Mouse (Mus musculus) A20 (cell line): ENCODE data around the gene Slc41a3.

ENCODE experiments used
- DNase-seq: peaks from one replicate; pipeline ENCODE4 v3.0.0-alpha.2; 2011; ENCODE audit warnings: low read depth, low spot score

The Slc41a3 gene

DNA sequence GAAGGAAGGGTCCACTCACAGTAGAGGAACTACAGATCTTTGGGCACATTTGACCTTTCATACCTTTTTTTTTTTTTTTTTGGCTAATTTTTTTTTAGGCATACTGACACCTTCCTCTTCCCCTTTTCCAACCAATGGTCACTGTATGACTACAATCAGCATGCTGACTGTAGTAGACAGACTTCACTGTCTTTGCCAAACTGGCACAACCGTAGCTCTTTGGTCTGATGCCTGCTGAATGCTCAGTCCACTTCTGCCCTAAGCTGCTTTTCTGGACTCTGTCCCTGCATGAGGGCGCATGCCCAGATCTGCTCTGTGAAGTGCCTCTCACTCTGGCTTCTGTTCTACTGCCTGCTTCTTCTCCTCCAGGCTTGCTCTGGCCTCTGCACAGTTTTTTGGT is 6.9 kb upstream of the Slc41a3 start:
- DNase-seq: no peak

DNA sequence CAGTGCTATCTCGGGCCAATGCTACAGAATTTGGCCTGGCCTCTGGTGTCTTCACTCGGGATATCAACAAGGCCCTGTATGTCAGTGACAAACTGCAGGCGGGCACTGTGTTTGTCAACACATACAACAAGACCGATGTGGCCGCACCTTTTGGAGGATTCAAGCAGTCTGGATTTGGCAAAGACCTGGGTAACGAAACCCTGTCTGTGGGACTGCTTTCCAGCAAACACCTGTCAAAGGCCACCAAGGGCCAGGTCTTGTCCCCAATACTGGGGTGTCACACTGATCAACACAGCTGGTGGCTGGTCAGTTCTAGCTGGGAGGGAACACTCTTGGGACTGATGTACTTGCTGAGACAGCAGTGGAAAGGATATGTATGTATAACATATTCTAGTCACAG is 6.3 kb upstream of the Slc41a3 start:
- no peak for DNase-seq

DNA sequence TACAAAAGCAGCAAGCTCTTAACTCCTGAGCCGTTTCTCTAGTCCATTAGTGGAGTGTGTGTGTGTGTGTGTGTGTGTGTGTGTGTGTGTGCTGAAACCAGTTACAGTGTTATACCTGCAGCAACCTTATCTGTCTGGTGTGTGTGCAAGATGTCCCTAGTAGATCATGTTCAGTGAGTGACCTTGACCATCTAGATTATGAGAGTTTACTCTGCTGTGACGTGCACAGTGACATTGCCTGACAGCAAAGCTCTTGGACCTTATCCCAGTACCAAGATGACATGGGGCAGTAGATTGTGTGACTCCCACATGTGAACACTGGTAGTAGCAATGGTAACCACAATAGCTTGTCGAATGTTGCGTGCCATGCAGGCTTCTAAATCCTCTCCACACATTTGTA is 4.2 kb upstream of the Slc41a3 start:
- no peak for DNase-seq

DNA sequence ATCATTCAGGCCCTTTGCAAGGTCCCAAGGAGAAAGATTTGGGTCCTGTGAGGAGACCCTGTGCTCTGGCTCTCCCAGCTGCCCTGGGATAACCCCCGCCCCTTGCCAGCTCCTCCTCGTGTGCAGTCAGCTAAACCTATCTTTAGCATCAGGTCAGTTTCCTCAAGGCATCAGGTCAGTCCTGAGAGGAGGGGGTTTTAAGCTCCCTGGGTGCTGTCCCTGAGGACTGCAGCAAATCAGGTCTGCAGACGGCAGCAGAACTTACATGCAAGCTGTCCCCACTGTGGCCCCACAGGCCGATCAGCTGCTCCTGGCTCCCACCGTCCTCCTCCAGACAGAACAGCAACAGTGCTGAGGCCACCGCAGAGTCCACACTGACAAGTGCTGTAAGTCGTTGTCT is 2.8 kb upstream of the Slc41a3 start:
- no peak for DNase-seq

DNA sequence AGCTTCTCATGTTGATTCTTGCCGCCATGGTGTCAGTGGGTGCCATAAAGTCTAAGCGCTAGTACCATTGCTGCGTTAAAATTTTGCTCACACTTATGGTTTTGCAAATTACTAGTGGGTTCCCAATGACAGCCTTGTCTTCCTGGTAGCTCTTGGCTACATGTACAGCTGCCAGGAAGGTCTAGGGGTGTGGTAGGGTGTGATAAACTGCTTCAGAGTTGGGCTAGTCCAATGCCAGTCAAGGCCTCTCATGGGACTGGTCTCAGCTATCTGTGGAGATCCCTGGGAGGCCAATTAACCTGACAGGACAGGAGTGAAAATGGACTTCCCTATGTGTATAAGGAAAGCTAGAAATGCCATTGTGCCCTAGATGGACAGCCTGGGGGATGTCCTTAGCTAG is 2.2 kb upstream of the Slc41a3 start:
- DNase-seq: no peak

DNA sequence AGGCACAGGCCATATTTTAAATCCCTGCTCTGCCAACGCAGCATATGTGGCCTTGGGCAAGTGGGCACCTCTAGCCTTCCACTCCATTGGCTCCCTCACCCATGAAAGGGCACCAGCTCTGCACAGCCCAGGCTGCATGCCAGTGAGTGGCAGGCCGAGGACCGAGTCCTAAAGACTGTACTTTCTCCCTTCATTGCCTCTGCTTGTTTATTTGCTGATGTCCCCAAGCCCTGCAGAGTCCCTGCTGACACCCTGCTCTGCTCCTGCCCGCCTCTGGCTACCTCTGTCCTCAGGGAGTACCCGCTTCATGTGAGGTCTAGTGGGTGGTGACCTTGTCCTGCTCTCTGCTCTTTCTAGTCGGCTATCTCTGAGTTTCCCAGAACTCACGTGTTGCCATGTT is 1.4 kb upstream of the Slc41a3 start:
- no peak for DNase-seq

DNA sequence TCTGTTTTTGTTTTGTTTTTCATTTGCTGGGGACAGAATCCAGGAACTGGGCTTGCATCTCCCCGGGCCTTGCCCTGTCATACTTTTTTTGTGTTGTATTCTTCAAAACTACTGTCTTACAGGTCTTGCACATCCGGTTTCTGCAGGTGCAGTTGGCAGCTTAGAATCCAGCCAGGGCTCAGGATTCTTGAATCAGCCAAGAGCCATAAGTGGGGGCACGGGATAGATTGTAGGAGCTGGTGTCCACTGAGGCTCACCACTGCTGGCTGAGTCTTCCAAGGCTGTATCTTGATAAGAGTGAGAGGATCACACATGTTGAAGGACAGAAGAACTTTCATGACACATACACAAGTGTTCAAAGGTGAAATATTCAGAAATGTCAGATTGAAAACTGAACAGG is 395 bp upstream of the Slc41a3 start:
- DNase-seq: no peak

DNA sequence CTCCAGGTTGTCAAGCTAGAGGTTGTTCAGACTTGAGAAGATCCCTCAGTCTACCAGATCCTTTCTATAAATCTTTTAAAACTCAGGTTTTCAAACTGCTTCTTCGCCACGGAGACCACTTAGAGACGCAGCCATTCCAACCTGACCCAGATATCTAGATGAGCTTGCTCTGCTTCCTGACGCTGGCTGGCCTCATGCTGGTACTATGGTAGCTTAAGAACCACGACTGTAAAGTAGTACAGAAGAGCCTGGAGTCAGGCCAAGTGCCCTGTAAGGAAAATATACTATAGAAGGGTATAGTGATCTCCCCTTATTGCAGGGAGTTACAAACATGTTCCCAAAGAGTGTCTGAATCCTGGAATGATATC is 757 bp downstream of the Slc41a3 start:
- DNase-seq: no peak

DNA sequence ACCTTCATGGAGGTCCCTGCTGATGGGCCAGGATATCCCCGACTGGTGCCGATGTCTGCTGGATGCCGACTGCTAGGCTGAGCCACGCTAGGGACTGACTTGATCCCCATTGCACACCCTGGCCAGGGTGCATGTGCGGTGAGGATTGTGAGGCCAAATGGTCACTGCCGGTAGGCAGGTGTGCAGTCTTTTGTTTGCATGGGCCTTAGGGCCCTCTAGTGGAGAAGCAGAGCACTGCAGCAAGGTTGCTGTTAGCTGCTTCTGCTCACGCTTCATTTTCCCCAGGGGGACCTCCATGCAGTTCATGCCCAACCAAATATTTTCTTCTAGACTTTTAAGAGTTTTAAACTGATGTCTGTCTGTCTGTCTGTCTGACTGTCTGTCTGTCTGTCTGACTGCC is 2.0 kb downstream of the Slc41a3 start:
- DNase-seq: peak; percentile 85

DNA sequence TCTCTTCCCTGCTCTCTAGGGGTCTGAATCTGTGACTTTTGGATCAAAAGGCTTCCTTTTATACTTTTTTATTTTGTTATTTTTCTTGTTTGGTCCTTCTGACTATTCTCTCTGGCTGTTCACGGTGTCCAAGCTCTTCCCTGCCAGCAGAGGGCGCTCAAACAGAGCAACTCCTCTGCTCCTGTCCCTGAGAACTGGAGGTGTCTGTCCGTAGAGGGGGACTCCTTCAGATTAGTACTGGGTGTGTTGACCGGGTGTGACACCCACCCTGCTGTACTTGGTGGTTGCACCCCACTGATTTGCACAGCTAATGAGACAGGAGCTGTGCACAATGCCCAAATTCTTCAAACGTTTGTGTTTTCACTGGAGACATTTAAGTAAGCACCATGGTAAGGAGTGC is 2.7 kb downstream of the Slc41a3 start:
- peak; percentile 81 for DNase-seq

DNA sequence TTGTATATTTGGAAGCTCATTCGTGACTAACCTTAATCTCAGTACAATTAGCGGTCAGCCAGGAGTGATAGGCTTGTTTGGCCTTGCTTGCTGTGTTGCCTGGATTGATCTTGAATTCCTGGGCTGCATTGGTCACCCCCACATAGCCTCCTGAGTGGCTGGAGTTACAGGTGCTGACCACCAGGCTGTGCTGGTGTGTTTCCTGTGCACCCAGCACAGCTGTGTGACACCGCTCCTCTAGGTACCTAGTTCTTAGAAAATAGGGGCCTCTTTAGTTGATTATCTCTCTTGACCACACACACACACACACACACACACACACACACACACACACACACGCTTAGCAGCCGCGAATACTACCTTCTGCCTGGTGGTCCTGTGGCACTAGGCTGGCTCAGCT is 3.7 kb downstream of the Slc41a3 start:
- DNase-seq: peak; percentile 37

DNA sequence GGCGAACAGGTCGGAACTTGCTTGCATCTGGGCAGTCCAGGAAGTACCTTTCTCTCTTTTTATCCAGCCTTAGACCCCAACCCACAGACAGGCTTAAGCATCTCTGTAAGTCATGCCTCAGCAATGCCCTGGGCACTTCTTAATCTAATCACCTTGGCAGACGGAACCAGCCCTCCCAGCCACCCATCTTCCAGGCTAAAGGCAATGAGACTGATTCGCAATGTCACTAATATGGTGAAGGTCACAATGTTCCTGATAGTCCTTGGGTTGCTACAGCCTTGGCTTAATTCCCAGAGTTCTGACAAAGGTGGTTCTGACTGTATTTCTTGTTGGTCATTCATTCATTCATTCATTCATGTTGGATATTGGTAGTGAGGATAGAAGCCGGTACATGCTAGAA is 5.7 kb downstream of the Slc41a3 start:
- no peak for DNase-seq

DNA sequence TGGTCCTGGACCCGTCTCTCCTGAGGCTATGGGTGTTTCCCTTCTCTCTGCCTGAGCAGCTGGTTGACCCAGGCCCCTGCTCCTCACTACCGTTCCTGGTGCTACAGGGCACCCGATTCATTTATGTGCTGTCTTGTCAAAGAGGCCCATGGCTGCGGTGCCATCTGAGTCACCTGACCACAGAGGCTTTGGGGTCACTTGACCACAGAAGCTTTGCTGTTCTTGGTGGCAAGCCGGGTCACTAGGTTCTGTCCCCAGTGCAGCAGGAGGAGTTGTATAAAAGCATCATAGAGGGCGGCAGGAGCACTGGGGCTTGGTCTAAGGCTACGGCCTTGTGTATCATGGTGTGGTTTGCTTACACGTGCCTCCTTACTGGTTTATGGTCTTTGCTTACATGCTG is 8.8 kb downstream of the Slc41a3 start:
- DNase-seq: no peak

DNA sequence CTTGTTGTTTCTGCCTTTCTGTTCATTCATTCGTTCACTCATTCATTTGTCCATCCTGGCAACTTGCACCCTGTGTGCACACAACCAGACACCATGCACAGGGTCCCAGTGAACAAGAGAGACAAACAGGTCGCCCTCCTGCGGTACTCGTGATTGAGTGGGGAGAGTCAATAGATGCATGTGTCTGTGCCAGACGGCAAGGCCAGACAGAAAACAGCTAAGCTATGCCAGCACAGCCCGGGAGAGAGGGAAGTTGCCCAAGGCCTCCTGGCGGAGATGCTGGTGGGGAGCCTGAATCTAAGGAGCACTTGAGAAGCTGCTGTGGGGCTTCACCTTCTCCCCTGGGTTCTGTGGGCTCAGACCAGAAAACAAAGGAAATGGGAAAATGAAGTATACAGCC is 10.8 kb downstream of the Slc41a3 start:
- no peak for DNase-seq

DNA sequence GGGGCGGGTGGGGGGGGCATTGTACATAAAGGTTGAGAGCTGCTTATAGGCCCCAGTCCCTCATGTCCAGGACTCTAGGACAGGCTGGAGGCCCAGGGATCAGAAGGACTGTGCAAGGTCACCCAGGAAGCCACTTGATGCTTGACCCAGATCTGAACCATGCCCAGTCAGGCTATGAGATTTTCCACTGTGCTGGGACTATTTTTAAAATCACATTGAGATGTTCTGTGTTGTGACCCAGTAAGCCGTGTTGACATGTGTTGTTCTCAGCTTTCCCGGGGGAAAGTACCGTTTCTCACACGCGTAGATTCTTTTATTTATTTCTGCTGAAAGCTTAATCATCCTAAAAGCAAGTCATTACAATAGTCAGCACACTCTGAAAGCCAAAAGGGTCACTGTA is 11.5 kb downstream of the Slc41a3 start:
- no peak for DNase-seq

DNA sequence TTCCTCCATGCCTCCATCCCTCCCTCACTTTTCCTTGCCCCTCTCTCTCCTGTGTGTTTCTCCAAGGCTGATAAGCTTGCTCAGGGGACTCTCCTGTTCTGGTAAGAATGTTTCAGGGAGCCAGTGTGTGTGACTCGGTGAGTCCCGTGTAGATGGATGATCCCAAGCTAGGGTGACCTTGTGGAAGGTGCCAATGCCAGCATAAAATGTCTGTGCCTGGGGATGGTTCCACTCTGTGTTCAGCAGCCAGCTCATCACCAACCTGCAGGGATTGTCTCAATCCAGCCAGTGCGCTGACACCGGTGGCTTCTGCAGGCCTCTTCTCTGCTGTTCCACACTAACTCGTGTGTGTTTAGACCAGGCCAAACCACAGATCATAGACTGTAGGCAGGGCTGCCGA is 12.0 kb downstream of the Slc41a3 start:
- DNase-seq: no peak

DNA sequence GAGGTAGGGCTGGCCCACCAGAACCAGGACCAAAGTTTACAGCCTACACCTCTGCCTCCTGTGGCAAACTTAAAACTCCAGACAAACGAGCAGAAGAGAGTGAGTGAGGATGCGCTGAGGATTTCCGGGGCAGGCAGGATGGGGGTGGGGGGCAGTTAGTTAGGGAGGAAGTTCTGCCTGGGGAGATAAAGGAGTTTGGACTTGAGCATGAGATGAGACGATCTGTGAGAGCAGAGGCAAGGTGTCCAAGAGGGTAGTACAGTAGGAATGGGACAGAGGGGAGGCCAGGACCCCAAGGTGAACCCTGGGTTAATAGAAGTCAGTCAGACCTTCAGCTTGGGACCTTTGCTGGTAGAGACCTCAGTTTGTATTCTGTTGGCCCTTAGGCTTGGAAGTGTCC is 13.7 kb downstream of the Slc41a3 start:
- no peak for DNase-seq

DNA sequence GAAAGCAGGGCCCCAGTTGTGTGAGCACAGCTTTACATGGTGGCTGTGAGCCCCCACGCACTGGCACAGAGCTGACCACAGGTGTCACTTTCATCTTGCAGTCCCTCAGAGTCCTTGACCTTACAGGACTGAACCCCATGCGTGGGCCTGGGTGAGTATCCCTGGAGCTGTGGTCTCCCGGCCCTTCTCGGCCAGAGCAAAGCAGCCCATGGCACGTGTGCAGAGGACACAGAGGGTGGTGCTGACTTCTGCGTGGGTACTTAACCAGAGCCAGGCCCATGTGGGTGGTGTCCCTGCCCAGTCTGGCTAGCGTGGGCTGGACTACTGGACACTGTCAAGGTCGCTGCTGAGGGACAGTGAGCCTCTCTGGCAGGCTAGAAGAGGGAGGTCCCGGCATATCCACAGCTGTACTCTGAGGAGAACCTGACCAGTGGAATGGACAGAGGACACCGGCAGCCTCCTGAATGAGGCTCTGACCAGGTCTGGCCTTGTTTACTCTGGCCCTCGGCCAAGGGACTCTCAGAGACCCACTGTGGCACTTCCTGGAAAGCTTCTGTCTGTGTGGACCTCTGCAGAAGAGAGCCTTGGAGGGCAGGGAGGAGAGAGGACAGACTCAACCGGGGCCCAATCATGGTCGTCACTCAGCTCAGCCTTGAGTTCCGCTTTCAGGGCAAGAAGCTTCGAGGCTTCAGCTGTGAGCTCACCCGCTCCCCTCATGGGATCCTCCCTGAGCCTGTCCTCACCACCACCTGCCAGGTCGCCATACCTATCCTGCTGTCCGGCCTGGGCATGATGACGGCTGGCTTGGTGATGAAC is 14.5 kb downstream of the Slc41a3 start:
- peak; percentile 62 for DNase-seq

DNA sequence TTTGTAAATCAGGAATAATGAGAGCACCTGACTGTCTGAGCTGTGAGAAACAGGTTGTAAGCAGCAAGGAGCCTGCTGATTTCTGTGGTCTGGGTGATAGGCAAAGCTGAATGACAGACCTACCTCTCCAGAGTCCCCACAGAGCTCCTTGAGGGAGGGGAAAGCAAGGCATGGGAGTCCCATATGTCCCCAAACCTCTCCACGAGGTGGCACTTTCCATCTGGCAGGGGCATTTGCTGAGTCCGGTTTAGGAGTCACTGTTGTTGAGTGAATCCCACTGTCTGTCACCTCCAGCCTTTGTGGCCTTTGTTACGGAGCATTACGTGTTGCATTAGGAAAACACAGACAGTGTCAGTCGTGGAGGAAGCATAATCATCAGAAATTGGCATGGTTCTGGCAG is 15.4 kb downstream of the Slc41a3 start:
- no peak for DNase-seq

DNA sequence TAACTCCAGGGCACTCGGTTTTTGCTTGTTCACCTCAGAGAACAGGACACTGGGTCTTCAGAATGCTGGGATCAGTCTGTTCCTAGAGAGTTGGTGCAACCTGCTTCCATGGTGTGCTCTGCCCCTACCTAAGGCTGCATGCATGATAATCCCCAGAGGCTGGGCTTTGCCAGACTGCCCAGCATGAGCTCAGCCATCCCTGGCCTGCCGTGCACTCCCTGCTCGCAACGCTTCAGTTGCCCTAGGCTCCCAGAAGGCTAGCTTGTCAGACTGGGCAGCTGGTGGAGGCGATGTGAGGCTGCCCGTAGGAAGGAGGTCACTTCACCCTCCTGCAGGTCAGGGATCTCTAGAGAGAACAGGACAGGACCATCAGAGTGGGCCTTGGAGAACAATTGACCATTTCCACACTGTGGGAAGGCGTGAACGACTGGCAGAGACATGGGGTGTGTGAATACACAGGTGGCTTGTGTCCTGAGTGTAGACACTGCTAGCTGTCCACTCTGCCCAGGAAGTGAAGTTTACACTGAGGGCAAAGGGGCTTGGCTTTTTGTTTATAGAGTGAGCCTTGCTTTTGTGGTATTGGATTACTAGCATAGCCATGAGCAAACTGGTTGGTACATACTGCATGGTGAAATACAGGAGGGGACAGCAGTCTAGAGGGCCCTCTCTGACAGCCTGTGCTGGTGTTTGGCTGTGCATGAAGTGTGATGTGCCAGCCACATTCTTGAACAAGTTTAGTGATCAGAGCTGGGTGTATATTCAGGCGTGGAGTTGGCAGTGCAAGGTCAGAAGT is 16.5 kb downstream of the Slc41a3 start:
- DNase-seq: no peak

DNA sequence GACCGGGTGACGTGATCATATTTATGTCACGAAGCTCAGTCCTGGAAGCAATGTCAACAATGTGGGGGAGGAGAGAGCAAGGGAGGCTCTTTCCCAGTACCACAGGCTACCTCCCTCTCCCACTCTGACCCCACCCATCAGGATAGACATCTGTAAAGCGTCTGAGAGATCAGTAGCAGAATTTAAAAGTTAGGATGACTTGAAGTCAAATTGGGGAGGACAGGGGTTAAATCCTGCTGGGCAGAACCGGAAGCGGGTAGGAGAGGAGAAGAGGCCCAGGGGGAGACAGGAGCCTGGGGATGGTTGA is 17.0 kb downstream of the Slc41a3 start:
- DNase-seq: no peak

DNA sequence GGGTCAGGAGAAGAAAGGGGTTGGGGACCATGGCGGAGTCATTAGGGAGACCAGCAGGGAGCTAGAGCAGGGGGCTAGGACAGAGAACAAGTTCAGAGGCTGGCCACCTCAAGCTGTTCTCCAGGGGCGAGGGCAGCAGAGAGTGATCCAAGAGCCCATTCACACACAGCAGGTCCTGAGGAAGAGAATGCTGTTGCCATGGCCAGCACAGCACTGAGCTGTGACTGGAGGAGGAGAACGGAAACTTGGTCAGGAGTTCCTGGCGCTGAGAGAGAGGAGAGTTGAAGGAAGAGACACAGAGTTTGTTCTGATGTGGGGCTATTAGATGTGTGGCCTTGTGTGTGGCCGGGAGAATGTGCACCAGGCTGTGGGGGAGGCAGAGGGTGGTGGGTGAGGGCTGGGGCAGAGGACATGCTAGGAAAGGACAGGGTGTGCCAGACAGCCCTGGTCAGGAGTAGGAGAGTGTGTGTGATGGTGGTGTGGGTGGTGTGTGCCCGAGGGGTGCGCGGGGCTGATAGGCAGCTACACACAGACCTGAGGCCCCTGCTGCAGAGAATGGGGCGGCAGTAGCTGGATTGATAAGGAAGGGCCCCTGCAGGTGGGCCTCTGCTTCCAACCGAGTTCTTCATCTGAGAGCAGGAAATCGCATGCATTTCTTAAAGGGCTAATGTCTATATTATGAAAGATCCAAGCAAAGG is 18.4 kb downstream of the Slc41a3 start:
- DNase-seq: no peak

DNA sequence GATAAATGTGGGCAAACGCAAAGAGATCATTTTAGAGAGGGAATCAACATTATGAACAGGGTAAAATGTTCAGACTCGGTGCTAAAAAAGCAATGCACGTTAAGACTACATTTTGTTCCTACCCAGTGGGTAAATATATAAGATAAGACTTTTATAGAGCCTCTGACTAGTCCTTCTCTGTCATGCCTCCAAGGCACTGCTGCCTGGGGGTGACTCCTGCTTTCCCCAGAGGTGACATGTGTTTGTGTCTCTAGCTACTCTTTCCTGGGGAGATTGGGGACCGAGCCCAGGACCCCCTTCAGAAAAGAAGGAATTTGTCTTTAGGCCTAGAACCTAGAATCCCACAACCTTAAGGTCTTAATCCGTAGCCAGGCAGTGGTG is 18.9 kb downstream of the Slc41a3 start:
- DNase-seq: no peak
